Mouse (Mus musculus) gastrocnemius, postnatal 25 days (tissue): Measurements from ENCODE around the gene 4930548H24Rik. TPM values are rescaled to one million over a fixed set of nuclear protein-coding genes. Genes with fewer than 3 reads are reported as not detected.
"Not testable (repeated sequence)": the region's sequence is repeated elsewhere in the genome, so short reads cannot be mapped to it uniquely, and the experiment has no call there.

Experiments used
- DNase-seq: peaks from one replicate; pipeline ENCODE4 v3.0.0; 2022
- long read RNA-seq, 2 experiments: library from polyadenylated mRNA; stranded (forward); transcript quantifications; one replicate each; pipeline ENCODE4 v2.0.0; 2021
- total RNA-seq, 2 experiments: library from RNA; stranded (reverse); gene quantifications; 1 replicate in 1 of 2; 2 replicates in 1 of 2; pipeline ENCODE4 v1.2.3; 2021

Gene 4930548H24Rik
- not detected for total RNA-seq
- long read RNA-seq, experiment 1, result 0 reads
- long read RNA-seq, experiment 2, partial matches to known transcripts, result 0 of 1 reads
- long read RNA-seq, experiment 2, other reads (novel, unspliced or antisense), result 0 of 1 reads

- DNase-seq, result no peak
These were observed at the start of gene 4930548H24Rik for GRCm38 (mm10) chr5:31485440-31485839. Gene 4930548H24Rik (plus strand): TSS chr5:31485740.

- DNase-seq, result no peak
These were observed 34.2 kb upstream of the 4930548H24Rik start for GRCm38 (mm10) chr5:31451336-31451735.

GRCm38 (mm10) chr5:31451878-31452561, 33.5 kb upstream of the 4930548H24Rik start, which contains the start of gene Zfp512:
Gene Zfp512 (plus strand): TSS chr5:31452431.
- DNase-seq, result peak; percentile 94

- DNase-seq, result no peak
These were observed 33.0 kb upstream of the 4930548H24Rik start for GRCm38 (mm10) chr5:31452562-31452878.

- no peak for DNase-seq
These were observed 32.6 kb upstream of the 4930548H24Rik start for GRCm38 (mm10) chr5:31452886-31453410.

GRCm38 (mm10) chr5:31467798-31468197, 17.7 kb upstream of the 4930548H24Rik start:
- DNase-seq, result no peak

GRCm38 (mm10) chr5:31469711-31470110, 15.8 kb upstream of the 4930548H24Rik start:
- no peak for DNase-seq

GRCm38 (mm10) chr5:31470334-31470733, 15.2 kb upstream of the 4930548H24Rik start:
- DNase-seq, result no peak

- no peak for DNase-seq
These were observed 5.0 kb upstream of the 4930548H24Rik start for GRCm38 (mm10) chr5:31480536-31480935.

GRCm38 (mm10) chr5:31487889-31488288, 2.3 kb downstream of the 4930548H24Rik start:
- no peak for DNase-seq

GRCm38 (mm10) chr5:31489116-31489769, 3.7 kb downstream of the 4930548H24Rik start:
- DNase-seq, result no peak

GRCm38 (mm10) chr5:31492031-31492430, 6.5 kb downstream of the 4930548H24Rik start:
- DNase-seq, result no peak

GRCm38 (mm10) chr5:31494513-31495297, 9.2 kb downstream of the 4930548H24Rik start, which contains the start of gene Gpn1:
Gene Gpn1 (plus strand): TSS chr5:31494741.
- peak; percentile 90 for DNase-seq

GRCm38 (mm10) chr5:31504843-31505242, 19.3 kb downstream of the 4930548H24Rik start:
- no peak for DNase-seq

GRCm38 (mm10) chr5:31512481-31512880, 26.9 kb downstream of the 4930548H24Rik start:
- no peak for DNase-seq

- DNase-seq, result no peak
These were observed 35.0 kb downstream of the 4930548H24Rik start for GRCm38 (mm10) chr5:31520556-31520955.

GRCm38 (mm10) chr5:31526354-31527116, 41.0 kb downstream of the 4930548H24Rik start, which contains the start of gene Slc4a1ap:
Gene Slc4a1ap (plus strand): TSS chr5:31526995.
- DNase-seq, result peak; percentile 67

- no peak for DNase-seq
These were observed 41.7 kb downstream of the 4930548H24Rik start for GRCm38 (mm10) chr5:31527117-31527680.

GRCm38 (mm10) chr5:31527707-31528106, 42.2 kb downstream of the 4930548H24Rik start, which contains the start of gene Supt7l:
Gene Supt7l (minus strand): TSS chr5:31527807.
- DNase-seq, result not testable (repeated sequence)

GRCm38 (mm10) chr5:31528560-31528959, 43.0 kb downstream of the 4930548H24Rik start:
- no peak for DNase-seq

- no peak for DNase-seq
These were observed 49.7 kb downstream of the 4930548H24Rik start for GRCm38 (mm10) chr5:31535228-31535627.
